Mouse (Mus musculus): ENCODE results near the gene Ltv1. TPM values are rescaled to one million over a fixed set of nuclear protein-coding genes. Genes with fewer than 3 reads are reported as not detected.

Ltv1 gene
- polyA plus RNA-seq, 1 experiment from 2014 or later: 69.2 TPM

- no peak for ATAC-seq (ENCODE audit: insufficient number of reproducible peaks, low FRiP score, low TSS enrichment, low read depth)
Observed at GRCm38 (mm10) chr10:13220061-13220460, 27.1 kb upstream of the Ltv1 start.

GRCm38 (mm10) chr10:13213956-13214355 is 21.0 kb upstream of the Ltv1 start:
- WGBS: 68% methylated on average over 12 of the region's 12 CpGs
- no peak for ATAC-seq (ENCODE audit: insufficient number of reproducible peaks, low FRiP score, low TSS enrichment, low read depth)
- no peak overlapping the region for H3K4me2 ChIP-seq (replicated peaks)
- no peaks in the 10 kb centered on the region for H3K9me3 ChIP-seq (replicated peaks)
- no peaks in the 10 kb centered on the region for H3K27me3 ChIP-seq
- no peak overlapping the region for H3K4me3 ChIP-seq (replicated peaks)
- peaks cover 9% of the 10 kb centered on the region for H3K4me1 ChIP-seq
- no peak overlapping the region for H3K9ac ChIP-seq
- peak overlapping the region; percentile 66; the same call in 1 of the 2 replicates for H3K27ac ChIP-seq (replicated peaks)
- H3K36me3 ChIP-seq: no peaks in the 10 kb centered on the region

More at GRCm38 (mm10) chr10:13220061-13220460, 27.1 kb upstream of the Ltv1 start:
- no peak overlapping the region for H3K9ac ChIP-seq
- peaks cover under 1% of the 10 kb centered on the region; the same call in 1 of the 2 replicates for H3K4me1 ChIP-seq
- H3K9me3 ChIP-seq (replicated peaks): no peaks in the 10 kb centered on the region
- WGBS: 51% methylated on average over 1 of the region's 1 CpGs
- no peak overlapping the region for H3K4me2 ChIP-seq (replicated peaks)
- H3K27me3 ChIP-seq: no peaks in the 10 kb centered on the region
- H3K27ac ChIP-seq (replicated peaks): no peak overlapping the region
- no peak overlapping the region for H3K4me3 ChIP-seq (replicated peaks)
- peaks cover 5% of the 10 kb centered on the region; the same call in 1 of the 2 replicates for H3K36me3 ChIP-seq

- peak; percentile 67 for ATAC-seq (ENCODE audit: insufficient number of reproducible peaks, low FRiP score, low TSS enrichment, low read depth)
- Histone ChIP-seq H3K27ac (replicated peaks) (0 out of 2 replicates have a peak overlapping the region, but pooled peaks have one; percentile 58), H3K4me2 (replicated peaks) (no peak overlapping the region), H3K4me3 (replicated peaks) (no peak overlapping the region), H3K27me3 (no peaks in the 10 kb centered on the region), H3K36me3 (no peaks in the 10 kb centered on the region), H3K9me3 (replicated peaks) (no peaks in the 10 kb centered on the region), H3K4me1 (peaks cover 11% of the 10 kb centered on the region), H3K9ac (no peak overlapping the region)
- WGBS: 59% methylated on average over 6 of the region's 6 CpGs
Observed at GRCm38 (mm10) chr10:13212829-13213228, 19.9 kb upstream of the Ltv1 start.

DNA sequence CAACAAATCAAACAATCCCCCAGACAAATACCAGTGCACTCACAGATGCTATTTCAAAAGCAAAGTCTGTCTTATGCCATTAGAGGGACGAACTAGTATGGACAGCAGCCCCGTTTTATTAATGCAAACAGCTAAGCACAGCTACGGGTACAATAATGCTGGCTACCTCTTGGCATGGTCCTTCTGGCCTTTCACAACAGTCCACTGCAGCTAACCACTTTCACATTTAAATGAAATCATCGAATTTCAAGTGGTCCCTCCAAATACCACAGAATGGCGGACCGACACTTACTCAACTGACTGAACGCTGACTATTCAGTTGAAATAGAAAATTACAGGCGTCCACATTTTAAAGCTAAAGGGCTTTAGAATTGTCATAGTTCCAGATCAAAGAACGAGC is 19.4 kb upstream of the Ltv1 start:
- Histone ChIP-seq H3K27ac (replicated peaks) (peak overlapping the region; percentile 58; the same call in 1 of the 2 replicates), H3K4me3 (replicated peaks) (no peak overlapping the region), H3K9me3 (replicated peaks) (no peaks in the 10 kb centered on the region), H3K4me2 (replicated peaks) (no peak overlapping the region), H3K27me3 (no peaks in the 10 kb centered on the region), H3K9ac (no peak overlapping the region), H3K36me3 (no peaks in the 10 kb centered on the region), H3K4me1 (peaks cover 11% of the 10 kb centered on the region)
- 70% methylated on average over 9 of the region's 9 CpGs for WGBS
- ATAC-seq (ENCODE audit: insufficient number of reproducible peaks, low FRiP score, low TSS enrichment, low read depth): no peak

DNA sequence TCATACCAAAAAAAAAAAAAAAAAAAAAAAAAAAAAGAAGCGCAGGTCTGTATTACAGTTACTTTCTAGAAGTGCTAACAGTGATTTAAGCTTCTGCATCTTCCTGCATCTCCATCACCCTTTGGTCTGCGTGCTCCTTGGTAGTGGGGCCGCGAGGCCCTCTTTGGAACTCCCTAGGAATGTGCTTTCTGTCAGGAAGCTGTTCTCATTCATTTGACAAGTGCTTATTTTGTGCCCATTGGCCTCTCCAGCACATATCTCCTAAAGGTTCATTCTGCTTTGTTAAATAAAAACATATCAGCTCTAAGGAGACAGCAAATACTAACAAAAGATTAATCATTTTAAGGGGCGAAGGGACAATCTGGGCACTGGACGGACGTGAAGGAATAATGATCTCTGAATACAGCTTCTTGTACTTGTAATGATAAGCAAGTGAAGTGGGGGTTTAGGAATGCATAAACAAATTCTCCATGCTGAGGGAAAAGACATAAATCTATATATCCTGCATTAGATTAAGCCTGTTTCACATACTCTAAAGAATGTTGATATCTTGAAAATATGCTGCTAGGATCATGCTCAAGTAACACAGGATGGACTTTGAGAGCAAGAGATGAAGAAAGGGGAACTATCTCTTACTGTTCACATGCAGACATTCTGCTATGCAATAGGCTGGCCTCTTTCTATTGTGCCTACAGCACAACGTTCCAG is 17.1 kb upstream of the Ltv1 start:
- Histone ChIP-seq H3K4me3 (replicated peaks) (no peak overlapping the region), H3K27ac (replicated peaks) (no peak overlapping the region), H3K36me3 (no peaks in the 10 kb centered on the region), H3K4me1 (peaks cover 11% of the 10 kb centered on the region), H3K4me2 (replicated peaks) (no peak overlapping the region), H3K27me3 (no peaks in the 10 kb centered on the region), H3K9me3 (replicated peaks) (no peaks in the 10 kb centered on the region), H3K9ac (no peak overlapping the region)
- 64% methylated on average over 8 of the region's 8 CpGs for WGBS
- ATAC-seq (ENCODE audit: insufficient number of reproducible peaks, low FRiP score, low TSS enrichment, low read depth): no peak

GRCm38 (mm10) chr10:13209506-13209905 is 16.5 kb upstream of the Ltv1 start:
- Histone ChIP-seq H3K36me3 (no peaks in the 10 kb centered on the region), H3K4me2 (replicated peaks) (no peak overlapping the region), H3K4me1 (peaks cover 11% of the 10 kb centered on the region), H3K27me3 (no peaks in the 10 kb centered on the region), H3K27ac (replicated peaks) (0 out of 2 replicates have a peak overlapping the region, but pooled peaks have one; percentile 36), H3K4me3 (replicated peaks) (no peak overlapping the region), H3K9me3 (replicated peaks) (no peaks in the 10 kb centered on the region), H3K9ac (no peak overlapping the region)
- WGBS: 44% methylated on average over 3 of the region's 3 CpGs
- no peak for ATAC-seq (ENCODE audit: insufficient number of reproducible peaks, low FRiP score, low TSS enrichment, low read depth)

DNA sequence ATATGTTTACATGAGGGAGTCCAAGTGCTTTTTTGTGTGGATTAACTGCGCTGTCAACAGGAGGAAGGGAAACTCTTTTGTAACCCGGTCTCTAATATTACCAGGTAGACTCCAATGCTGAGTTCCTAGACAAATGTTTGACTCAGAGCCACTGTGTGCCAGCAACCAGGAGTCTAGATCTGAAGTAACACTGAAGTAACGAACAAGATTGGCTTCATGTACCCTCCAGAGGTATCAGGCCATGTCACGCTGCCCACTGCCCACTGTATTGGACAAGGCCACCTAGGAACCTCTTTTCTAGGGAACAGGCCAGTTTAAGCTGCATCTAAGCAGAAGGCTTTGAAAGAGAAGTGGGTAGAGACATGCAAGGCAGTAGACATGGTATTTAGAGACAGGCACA is 16.1 kb upstream of the Ltv1 start:
- Histone ChIP-seq H3K9me3 (replicated peaks) (no peaks in the 10 kb centered on the region), H3K4me2 (replicated peaks) (no peak overlapping the region), H3K4me1 (peaks cover 11% of the 10 kb centered on the region), H3K4me3 (replicated peaks) (no peak overlapping the region), H3K36me3 (no peaks in the 10 kb centered on the region), H3K27ac (replicated peaks) (0 out of 2 replicates have a peak overlapping the region, but pooled peaks have one; percentile 36), H3K27me3 (no peaks in the 10 kb centered on the region), H3K9ac (no peak overlapping the region)
- no peak for ATAC-seq (ENCODE audit: insufficient number of reproducible peaks, low FRiP score, low TSS enrichment, low read depth)
- WGBS: 68% methylated on average over 4 of the region's 4 CpGs

DNA sequence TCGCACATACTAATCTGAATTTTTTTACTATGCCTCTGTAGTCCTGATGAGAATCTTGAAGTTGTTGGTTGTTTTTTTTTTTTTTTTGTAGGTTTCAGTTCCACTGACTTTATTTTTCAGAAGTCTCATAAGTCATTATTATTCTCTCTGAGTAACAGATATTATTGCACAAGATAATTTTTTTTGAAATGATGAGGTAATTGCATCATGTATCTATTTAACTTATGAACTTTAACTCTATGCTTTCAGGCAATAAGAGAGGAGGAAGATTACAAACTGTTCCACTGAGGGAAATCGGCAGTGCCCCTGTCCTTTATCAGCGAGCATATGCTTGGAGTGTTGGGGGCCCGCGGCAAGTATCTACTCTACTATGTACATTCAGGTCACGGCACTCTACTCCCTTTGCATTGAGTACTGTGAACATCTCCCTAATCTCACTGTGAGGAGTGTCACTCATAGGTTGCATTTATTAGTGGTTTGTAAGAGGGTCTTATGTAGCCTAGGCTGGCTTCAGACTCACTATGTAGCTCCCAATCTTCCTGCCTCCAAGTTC is 8.8 kb upstream of the Ltv1 start:
- Histone ChIP-seq H3K9ac (no peak overlapping the region), H3K27ac (replicated peaks) (no peak overlapping the region), H3K27me3 (no peaks in the 10 kb centered on the region), H3K36me3 (no peaks in the 10 kb centered on the region), H3K4me3 (replicated peaks) (no peak overlapping the region), H3K4me2 (replicated peaks) (no peak overlapping the region), H3K9me3 (replicated peaks) (no peaks in the 10 kb centered on the region), H3K4me1 (no peaks in the 10 kb centered on the region)
- ATAC-seq (ENCODE audit: insufficient number of reproducible peaks, low FRiP score, low TSS enrichment, low read depth): no peak
- 91% methylated on average over 6 of the region's 6 CpGs for WGBS

GRCm38 (mm10) chr10:13200862-13201261 is 7.9 kb upstream of the Ltv1 start:
- 88% methylated on average over 3 of the region's 3 CpGs for WGBS
- H3K36me3 ChIP-seq: no peaks in the 10 kb centered on the region
- no peak overlapping the region for H3K4me2 ChIP-seq (replicated peaks)
- no peak overlapping the region for H3K4me3 ChIP-seq (replicated peaks)
- H3K27ac ChIP-seq (replicated peaks): no peak overlapping the region
- no peaks in the 10 kb centered on the region for H3K4me1 ChIP-seq
- no peaks in the 10 kb centered on the region for H3K27me3 ChIP-seq
- no peak overlapping the region for H3K9ac ChIP-seq
- H3K9me3 ChIP-seq (replicated peaks): no peaks in the 10 kb centered on the region
- ATAC-seq (ENCODE audit: insufficient number of reproducible peaks, low FRiP score, low TSS enrichment, low read depth): no peak

- no peaks in the 10 kb centered on the region for H3K4me1 ChIP-seq
- no peak overlapping the region for H3K27ac ChIP-seq (replicated peaks)
- no peak overlapping the region for H3K4me2 ChIP-seq (replicated peaks)
- WGBS: 81% methylated on average over 1 of the region's 1 CpGs
- H3K36me3 ChIP-seq: no peaks in the 10 kb centered on the region
- ATAC-seq (ENCODE audit: insufficient number of reproducible peaks, low FRiP score, low TSS enrichment, low read depth): no peak
- no peak overlapping the region for H3K4me3 ChIP-seq (replicated peaks)
- no peaks in the 10 kb centered on the region for H3K27me3 ChIP-seq
- H3K9me3 ChIP-seq (replicated peaks): no peaks in the 10 kb centered on the region
- no peak overlapping the region for H3K9ac ChIP-seq
Observed at GRCm38 (mm10) chr10:13199234-13199633, 6.3 kb upstream of the Ltv1 start.

- Histone ChIP-seq H3K4me3 (replicated peaks) (no peak overlapping the region), H3K4me2 (replicated peaks) (no peak overlapping the region), H3K9ac (no peak overlapping the region), H3K9me3 (replicated peaks) (no peaks in the 10 kb centered on the region), H3K4me1 (peaks cover 4% of the 10 kb centered on the region), H3K27ac (replicated peaks) (no peak overlapping the region; the same call in 1 of the 2 replicates), H3K36me3 (no peaks in the 10 kb centered on the region), H3K27me3 (no peaks in the 10 kb centered on the region)
- WGBS: 61% methylated on average over 8 of the region's 8 CpGs
- ATAC-seq (ENCODE audit: insufficient number of reproducible peaks, low FRiP score, low TSS enrichment, low read depth): peak; percentile 70
Observed at GRCm38 (mm10) chr10:13196872-13197507, 4.0 kb upstream of the Ltv1 start.
